Mouse (Mus musculus): ENCODE measurements around the gene Ppp2r3a. TPM values are rescaled to one million over a fixed set of nuclear protein-coding genes. Genes with fewer than 3 reads are reported as not detected.

The Ppp2r3a gene
- polyA plus RNA-seq, 1 experiment from 2014 or later: 2.6 TPM

- no peaks in the 10 kb centered on the region for H3K27me3 ChIP-seq (ENCODE audit: insufficient read depth, low read length)
- peaks cover 15% of the 10 kb centered on the region for H3K36me3 ChIP-seq (replicated peaks; ENCODE audit: insufficient read depth, low read length)
- H3K4me3 ChIP-seq (ENCODE audit: low read depth, low read length): no peak overlapping the region
- H3K9ac ChIP-seq (replicated peaks): no peak overlapping the region
- H3K27ac ChIP-seq (ENCODE audit: low read depth): no peak overlapping the region
- ATAC-seq (peak; percentile 45; the same call in 1 of the 2 replicates), DNase-seq (peak; percentile 26)
- no peak overlapping the region for H3K4me2 ChIP-seq (ENCODE audit: low read depth, low read length)
- H3K4me1 ChIP-seq (ENCODE audit: insufficient read depth): no peaks in the 10 kb centered on the region
- H3K9me3 ChIP-seq (ENCODE audit: low read length): no peaks in the 10 kb centered on the region
- TF ChIP-seq CTCF (IDR thresholded peaks at IDR 0.05; ENCODE audit: low read depth): no peak
- no peak for TF ChIP-seq EP300 (IDR thresholded peaks at IDR 0.05; ENCODE audit: low read depth)
- 68% methylated on average over 3 of the region's 3 CpGs for WGBS (ENCODE audit: insufficient replicate concordance)
Observed at GRCm38 (mm10) chr9:101110013-101110412, 141.6 kb downstream of the Ppp2r3a start.

- H3K9me3 ChIP-seq (ENCODE audit: low read length): no peaks in the 10 kb centered on the region
- no peaks in the 10 kb centered on the region for H3K4me1 ChIP-seq (ENCODE audit: insufficient read depth)
- DNase-seq (no peak), ATAC-seq (no peak)
- no peak overlapping the region for H3K4me2 ChIP-seq (ENCODE audit: low read depth, low read length)
- no peaks in the 10 kb centered on the region for H3K27me3 ChIP-seq (ENCODE audit: insufficient read depth, low read length)
- H3K4me3 ChIP-seq (ENCODE audit: low read depth, low read length): no peak overlapping the region
- WGBS (ENCODE audit: insufficient replicate concordance): 76% methylated on average over 3 of the region's 3 CpGs
- no peak overlapping the region for H3K9ac ChIP-seq (replicated peaks)
- H3K27ac ChIP-seq (ENCODE audit: low read depth): no peak overlapping the region
- TF ChIP-seq CTCF (IDR thresholded peaks at IDR 0.05; ENCODE audit: low read depth) (no peak), EP300 (IDR thresholded peaks at IDR 0.05; ENCODE audit: low read depth) (no peak)
- peaks cover 18% of the 10 kb centered on the region for H3K36me3 ChIP-seq (replicated peaks; ENCODE audit: insufficient read depth, low read length)
Observed at GRCm38 (mm10) chr9:101107386-101107785, 144.2 kb downstream of the Ppp2r3a start.

- Histone ChIP-seq H3K27me3 (ENCODE audit: insufficient read depth, low read length) (no peaks in the 10 kb centered on the region), H3K4me3 (ENCODE audit: low read depth, low read length) (no peak overlapping the region), H3K4me1 (ENCODE audit: insufficient read depth) (no peaks in the 10 kb centered on the region), H3K9me3 (ENCODE audit: low read length) (no peaks in the 10 kb centered on the region), H3K4me2 (ENCODE audit: low read depth, low read length) (no peak overlapping the region), H3K27ac (ENCODE audit: low read depth) (no peak overlapping the region), H3K9ac (replicated peaks) (no peak overlapping the region), H3K36me3 (replicated peaks; ENCODE audit: insufficient read depth, low read length) (peaks cover 32% of the 10 kb centered on the region)
- no peak for ATAC-seq
- no peak for DNase-seq
- WGBS (ENCODE audit: insufficient replicate concordance): 95% methylated on average over 6 of the region's 6 CpGs
- TF ChIP-seq EP300 (IDR thresholded peaks at IDR 0.05; ENCODE audit: low read depth): no peak
Observed at GRCm38 (mm10) chr9:101105735-101106134, 145.9 kb downstream of the Ppp2r3a start.

GRCm38 (mm10) chr9:101104931-101105330 is 146.7 kb downstream of the Ppp2r3a start:
- Histone ChIP-seq H3K4me1 (ENCODE audit: insufficient read depth) (no peaks in the 10 kb centered on the region), H3K36me3 (replicated peaks; ENCODE audit: insufficient read depth, low read length) (peaks cover 35% of the 10 kb centered on the region), H3K9ac (replicated peaks) (no peak overlapping the region), H3K9me3 (ENCODE audit: low read length) (no peaks in the 10 kb centered on the region), H3K4me2 (ENCODE audit: low read depth, low read length) (no peak overlapping the region), H3K27ac (ENCODE audit: low read depth) (no peak overlapping the region), H3K27me3 (ENCODE audit: insufficient read depth, low read length) (no peaks in the 10 kb centered on the region), H3K4me3 (ENCODE audit: low read depth, low read length) (no peak overlapping the region)
- DNase-seq: no peak
- WGBS (ENCODE audit: insufficient replicate concordance): 90% methylated on average over 11 of the region's 11 CpGs
- no peak for ATAC-seq
- TF ChIP-seq EP300 (IDR thresholded peaks at IDR 0.05; ENCODE audit: low read depth) (no peak), CTCF (IDR thresholded peaks at IDR 0.05; ENCODE audit: low read depth) (no peak)

- TF ChIP-seq EP300 (IDR thresholded peaks at IDR 0.05; ENCODE audit: low read depth): no peak
- no peak for TF ChIP-seq CTCF (IDR thresholded peaks at IDR 0.05; ENCODE audit: low read depth)
- ATAC-seq (no peak), DNase-seq (no peak)
- no peaks in the 10 kb centered on the region for H3K27me3 ChIP-seq (ENCODE audit: insufficient read depth, low read length)
- H3K4me2 ChIP-seq (ENCODE audit: low read depth, low read length): no peak overlapping the region
- H3K9me3 ChIP-seq (ENCODE audit: low read length): no peaks in the 10 kb centered on the region
- 91% methylated on average over 3 of the region's 3 CpGs for WGBS (ENCODE audit: insufficient replicate concordance)
- H3K9ac ChIP-seq (replicated peaks): no peak overlapping the region
- H3K4me1 ChIP-seq (ENCODE audit: insufficient read depth): peaks cover 10% of the 10 kb centered on the region; the same call in 1 of the 2 replicates
- no peak overlapping the region for H3K27ac ChIP-seq (ENCODE audit: low read depth)
- peaks cover 27% of the 10 kb centered on the region for H3K36me3 ChIP-seq (replicated peaks; ENCODE audit: insufficient read depth, low read length)
- no peak overlapping the region for H3K4me3 ChIP-seq (ENCODE audit: low read depth, low read length)
Observed at GRCm38 (mm10) chr9:101102288-101102687, 149.3 kb downstream of the Ppp2r3a start.

GRCm38 (mm10) chr9:101101547-101101946 is 150.0 kb downstream of the Ppp2r3a start:
- peaks cover 24% of the 10 kb centered on the region for H3K36me3 ChIP-seq (replicated peaks; ENCODE audit: insufficient read depth, low read length)
- H3K9me3 ChIP-seq (ENCODE audit: low read length): no peaks in the 10 kb centered on the region
- H3K9ac ChIP-seq (replicated peaks): no peak overlapping the region
- DNase-seq (no peak), ATAC-seq (no peak)
- H3K27me3 ChIP-seq (ENCODE audit: insufficient read depth, low read length): no peaks in the 10 kb centered on the region
- no peak overlapping the region for H3K4me2 ChIP-seq (ENCODE audit: low read depth, low read length)
- no peak overlapping the region for H3K4me3 ChIP-seq (ENCODE audit: low read depth, low read length)
- TF ChIP-seq EP300 (IDR thresholded peaks at IDR 0.05; ENCODE audit: low read depth) (no peak), CTCF (IDR thresholded peaks at IDR 0.05; ENCODE audit: low read depth) (no peak)
- 94% methylated on average over 8 of the region's 8 CpGs for WGBS (ENCODE audit: insufficient replicate concordance)
- H3K4me1 ChIP-seq (ENCODE audit: insufficient read depth): peaks cover 10% of the 10 kb centered on the region; the same call in 1 of the 2 replicates
- H3K27ac ChIP-seq (ENCODE audit: low read depth): no peak overlapping the region

GRCm38 (mm10) chr9:101100163-101100562 is 151.4 kb downstream of the Ppp2r3a start:
- WGBS (ENCODE audit: insufficient replicate concordance): 33% methylated on average over 3 of the region's 3 CpGs
- Histone ChIP-seq H3K27ac (ENCODE audit: low read depth) (no peak overlapping the region), H3K4me3 (ENCODE audit: low read depth, low read length) (no peak overlapping the region), H3K4me2 (ENCODE audit: low read depth, low read length) (no peak overlapping the region), H3K9ac (replicated peaks) (no peak overlapping the region), H3K36me3 (replicated peaks; ENCODE audit: insufficient read depth, low read length) (peaks cover 24% of the 10 kb centered on the region), H3K27me3 (ENCODE audit: insufficient read depth, low read length) (no peaks in the 10 kb centered on the region), H3K4me1 (ENCODE audit: insufficient read depth) (peaks cover 10% of the 10 kb centered on the region; the same call in 1 of the 2 replicates), H3K9me3 (ENCODE audit: low read length) (no peaks in the 10 kb centered on the region)
- TF ChIP-seq EP300 (IDR thresholded peaks at IDR 0.05; ENCODE audit: low read depth): no peak
- TF ChIP-seq CTCF (IDR thresholded peaks at IDR 0.05; ENCODE audit: low read depth): no peak
- DNase-seq (no peak), ATAC-seq (no peak)
